Mouse (Mus musculus) megakaryocyte, embryonic 14.5 days (primary cell): Measurements from ENCODE around the gene Plcb4. TPM values are rescaled to one million over a fixed set of nuclear protein-coding genes. Genes with fewer than 3 reads are reported as not detected.

Experiments used
- H3K27me3 ChIP-seq: replicated peaks from 2 replicates; pipeline ENCODE3; 2012; ENCODE audit warnings: inconsistent platforms
- H3K36me3 ChIP-seq: replicated peaks from 2 replicates; pipeline ENCODE3; 2012; ENCODE audit warnings: low read length, inconsistent platforms, mixed read lengths
- H3K4me1 ChIP-seq: 2 replicates; pipeline ENCODE4 v1.6.1; 2012; ENCODE audit warnings: inconsistent platforms
- H3K4me3 ChIP-seq: replicated peaks from 2 replicates; pipeline ENCODE3; 2012; ENCODE audit warnings: moderate library complexity, mild to moderate bottlenecking, inconsistent platforms
- H3K9me3 ChIP-seq: 2 replicates; pipeline ENCODE4 v1.6.1; 2012; ENCODE audit warnings: inconsistent platforms
- FLI1 ChIP-seq: IDR thresholded peaks from 2 replicates; pipeline ENCODE4 v1.6.1; 2012; ENCODE audit warnings: low read length, inconsistent platforms, mixed read lengths
- GATA1 ChIP-seq: IDR thresholded peaks from 3 replicates; pipeline ENCODE4 v1.6.1; 2012; ENCODE audit warnings: mixed read lengths, low read length, inconsistent platforms, borderline replicate concordance
- polyA plus RNA-seq: library from polyadenylated mRNA; stranded (reverse); fragments of >175 nt; gene quantifications from 2 replicates; pipeline ENCODE4 v1.2.3, GENCODE M21; 2012; ENCODE audit warnings: low replicate concordance; ENCODE audit not compliant: insufficient read depth

The Plcb4 gene
- polyA plus RNA-seq, 1 experiment: 5.4 TPM

DNA sequence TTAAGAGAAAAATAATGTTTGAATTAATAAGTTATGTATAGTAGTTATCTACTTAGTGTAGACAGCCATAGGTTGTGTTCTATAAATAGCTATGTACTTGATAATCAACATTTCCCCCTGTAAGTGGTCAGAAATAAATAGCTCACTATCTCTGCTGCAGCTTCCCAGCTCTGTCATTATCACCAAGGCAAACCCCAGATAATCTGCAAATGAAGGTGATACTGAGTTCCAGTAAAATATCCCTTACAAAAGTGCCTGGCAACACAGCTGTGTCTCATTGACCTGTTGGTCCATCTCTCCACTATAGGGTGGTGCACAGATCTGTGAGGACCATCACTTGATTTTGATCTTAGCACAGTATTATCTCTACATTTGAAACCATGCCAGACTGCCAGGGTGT, 179.3 kb downstream of the Plcb4 start:
- no peaks in the 10 kb centered on the region for H3K9me3 ChIP-seq
- H3K4me1 ChIP-seq: peaks cover 42% of the 10 kb centered on the region
- no peak overlapping the region for H3K4me3 ChIP-seq
- no peaks in the 10 kb centered on the region for H3K36me3 ChIP-seq
- H3K27me3 ChIP-seq: no peaks in the 10 kb centered on the region
- TF ChIP-seq GATA1 (no peak), FLI1 (no peak)

DNA sequence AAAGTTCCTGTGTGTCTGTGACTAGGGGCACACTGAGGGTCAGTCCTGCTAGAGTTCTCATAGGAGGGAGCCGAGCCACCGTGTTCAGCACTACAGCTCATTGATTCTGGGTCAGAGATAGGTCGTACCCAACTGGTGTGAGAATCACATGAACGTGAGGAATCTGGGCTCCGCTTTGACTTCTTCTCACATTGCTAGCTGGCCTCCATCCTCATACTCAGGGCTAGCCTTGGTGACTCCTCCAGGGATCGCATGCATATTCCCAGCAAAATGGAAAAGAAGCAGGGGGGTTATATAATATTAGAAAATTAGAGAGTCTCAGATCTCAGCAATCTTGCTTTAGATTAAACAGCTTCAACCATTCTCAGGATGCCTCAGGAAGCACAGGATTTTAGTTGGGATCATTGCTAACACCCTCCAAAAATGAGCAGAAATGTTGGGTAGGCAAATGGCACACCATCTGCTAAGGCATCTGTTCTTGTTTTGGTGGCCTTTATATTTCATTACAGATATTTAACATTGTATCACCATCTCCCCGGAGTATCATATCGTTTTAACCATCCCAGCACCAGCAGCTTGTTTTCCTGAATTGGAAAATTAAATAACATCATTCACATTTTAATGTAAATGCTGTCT, 180.0 kb downstream of the Plcb4 start:
- Histone ChIP-seq H3K4me3 (peak overlapping the region; percentile 23), H3K36me3 (no peaks in the 10 kb centered on the region)
- TF ChIP-seq GATA1: no peak
- TF ChIP-seq FLI1: no peak

DNA sequence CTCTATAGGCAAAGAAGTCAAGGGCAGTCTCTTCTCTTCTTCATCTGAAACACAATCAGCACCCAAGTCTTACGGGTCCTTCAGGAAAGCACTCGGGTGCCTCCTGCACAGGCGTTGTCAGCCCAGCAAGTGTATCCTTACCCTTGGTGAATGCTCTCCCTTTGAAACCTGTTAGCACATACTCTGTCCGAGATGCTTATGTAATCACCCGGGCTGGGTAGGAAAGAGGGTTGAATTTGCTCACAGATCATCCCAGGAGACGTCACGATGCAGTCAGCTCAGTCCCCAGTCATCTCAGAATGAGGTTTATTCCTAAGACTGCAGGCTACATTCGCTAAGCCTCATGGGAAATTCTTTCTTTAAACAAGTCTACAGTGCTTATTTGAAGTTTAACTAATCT, 184.9 kb downstream of the Plcb4 start:
- no peak overlapping the region for H3K4me3 ChIP-seq
- no peak for TF ChIP-seq FLI1
- no peak for TF ChIP-seq GATA1
- no peaks in the 10 kb centered on the region for H3K27me3 ChIP-seq
- H3K9me3 ChIP-seq: no peaks in the 10 kb centered on the region
- no peaks in the 10 kb centered on the region for H3K36me3 ChIP-seq
- H3K4me1 ChIP-seq: peaks cover 20% of the 10 kb centered on the region

More for the DNA sequence above, 180.0 kb downstream of the Plcb4 start:
- Histone ChIP-seq H3K27me3 (no peaks in the 10 kb centered on the region), H3K4me1 (peaks cover 44% of the 10 kb centered on the region), H3K9me3 (no peaks in the 10 kb centered on the region)

DNA sequence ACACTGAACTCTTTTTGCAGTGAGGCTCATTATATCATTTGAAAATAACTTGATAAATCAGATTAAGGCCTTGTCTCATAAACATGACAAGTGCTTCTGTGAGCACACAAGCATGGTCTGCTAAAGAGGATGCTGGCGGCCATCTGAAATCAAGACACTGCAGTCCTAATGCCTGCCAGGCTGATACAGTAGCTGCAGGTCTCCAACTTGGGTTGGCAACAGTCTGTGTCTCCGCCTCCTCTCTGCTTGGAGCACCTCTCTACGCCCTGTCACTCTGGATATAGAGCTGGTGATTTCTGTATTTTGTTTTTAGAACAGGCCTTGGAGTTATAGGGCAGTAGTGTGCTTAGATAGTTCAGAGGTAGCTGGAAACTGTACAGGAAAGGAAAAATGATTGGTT, 188.1 kb downstream of the Plcb4 start:
- Histone ChIP-seq H3K27me3 (no peaks in the 10 kb centered on the region), H3K9me3 (no peaks in the 10 kb centered on the region), H3K36me3 (no peaks in the 10 kb centered on the region), H3K4me1 (peaks cover 16% of the 10 kb centered on the region), H3K4me3 (no peak overlapping the region)
- TF ChIP-seq GATA1: no peak
- no peak for TF ChIP-seq FLI1

DNA sequence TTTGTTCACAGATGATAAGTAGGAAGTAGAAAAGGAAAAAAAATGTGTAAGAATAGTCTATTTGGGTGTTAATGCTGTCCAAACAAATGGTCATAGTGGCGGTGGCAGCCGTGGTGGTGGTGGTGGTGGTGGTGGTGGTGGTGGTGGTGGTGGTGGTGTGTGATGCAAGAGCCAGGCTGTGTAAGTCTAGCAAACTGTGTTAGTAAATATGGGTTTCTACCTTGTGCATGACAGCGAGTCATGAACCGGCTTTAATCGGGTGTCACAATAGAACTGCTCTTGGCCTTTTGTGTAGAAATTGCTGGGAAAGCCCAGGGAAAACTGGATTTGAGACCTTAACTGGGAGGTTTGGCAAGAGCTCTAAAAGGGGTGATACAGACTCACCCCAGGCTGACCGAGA, 188.9 kb downstream of the Plcb4 start:
- TF ChIP-seq FLI1: no peak
- no peak for TF ChIP-seq GATA1
- H3K27me3 ChIP-seq: no peaks in the 10 kb centered on the region
- peaks cover 16% of the 10 kb centered on the region for H3K4me1 ChIP-seq
- peaks cover 6% of the 10 kb centered on the region; the same call in 1 of the 2 replicates for H3K9me3 ChIP-seq
- no peak overlapping the region for H3K4me3 ChIP-seq
- H3K36me3 ChIP-seq: peaks cover 3% of the 10 kb centered on the region

DNA sequence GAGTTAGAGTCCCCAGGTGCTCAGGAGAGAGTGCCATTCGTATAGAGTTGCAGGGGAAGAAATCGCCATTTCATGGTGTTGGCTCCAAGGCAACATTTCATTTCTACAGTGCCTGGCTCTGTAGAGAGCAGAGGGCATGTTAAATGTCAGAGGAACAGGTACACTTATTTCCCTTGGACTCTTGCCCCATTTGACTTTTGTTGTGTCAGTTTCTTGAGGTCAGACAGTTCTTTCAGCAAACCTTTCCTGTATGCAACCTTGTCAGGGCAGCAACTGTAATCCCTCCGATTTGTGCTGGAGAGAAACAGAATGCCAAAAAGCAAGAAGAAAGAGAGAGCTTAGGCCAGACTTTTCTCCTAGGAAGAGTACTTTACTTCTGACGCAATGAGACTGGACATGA, 189.4 kb downstream of the Plcb4 start:
- Histone ChIP-seq H3K4me3 (no peak overlapping the region), H3K36me3 (peaks cover 3% of the 10 kb centered on the region), H3K27me3 (no peaks in the 10 kb centered on the region), H3K9me3 (peaks cover 6% of the 10 kb centered on the region; the same call in 1 of the 2 replicates), H3K4me1 (peaks cover 16% of the 10 kb centered on the region)
- TF ChIP-seq FLI1 (no peak), GATA1 (no peak)

DNA sequence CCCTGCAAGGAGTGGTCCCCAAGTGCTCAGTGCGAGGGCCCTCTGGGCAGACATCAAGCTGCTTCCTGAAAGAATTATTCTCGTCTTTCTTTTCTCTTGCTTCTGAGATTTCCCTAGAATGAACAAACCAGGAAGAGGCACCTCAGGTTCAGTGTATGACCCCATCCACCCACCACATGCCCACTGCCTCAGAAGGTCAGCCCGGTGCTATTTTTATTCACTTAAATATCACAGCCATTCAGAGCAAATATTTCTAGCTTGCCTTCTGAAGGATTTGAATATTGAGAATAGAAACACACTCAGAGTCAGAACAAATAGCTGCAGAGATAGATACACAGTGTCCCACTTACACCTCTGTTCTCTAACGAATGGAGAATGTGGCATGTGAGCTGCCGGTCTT, 193.2 kb downstream of the Plcb4 start:
- no peak for TF ChIP-seq GATA1
- TF ChIP-seq FLI1: no peak
- Histone ChIP-seq H3K36me3 (peaks cover 3% of the 10 kb centered on the region), H3K27me3 (no peaks in the 10 kb centered on the region), H3K4me1 (peaks cover 15% of the 10 kb centered on the region), H3K9me3 (peaks cover 6% of the 10 kb centered on the region; the same call in 1 of the 2 replicates), H3K4me3 (no peak overlapping the region)

DNA sequence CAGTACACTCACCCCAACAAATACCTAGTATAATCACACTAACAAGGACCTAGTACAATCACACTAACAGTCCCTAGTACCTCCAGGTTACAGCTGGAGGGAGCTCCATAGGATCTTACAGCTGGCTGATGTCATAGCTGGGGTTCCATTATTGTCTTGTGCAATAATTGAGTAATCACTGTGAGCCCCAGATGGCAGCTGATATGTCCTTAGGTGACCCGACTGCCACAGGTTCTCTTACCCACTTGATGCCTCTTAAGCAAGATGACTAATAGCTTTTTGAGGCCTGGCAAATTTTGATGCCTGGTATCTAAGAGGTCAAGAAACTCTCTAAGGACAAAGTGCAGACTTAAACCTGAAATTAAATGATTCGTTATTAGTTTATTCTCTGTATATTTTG, 194.3 kb downstream of the Plcb4 start:
- no peak overlapping the region for H3K4me3 ChIP-seq
- no peaks in the 10 kb centered on the region for H3K27me3 ChIP-seq
- H3K9me3 ChIP-seq: peaks cover 6% of the 10 kb centered on the region; the same call in 1 of the 2 replicates
- TF ChIP-seq GATA1 (no peak), FLI1 (no peak)
- H3K4me1 ChIP-seq: peaks cover 15% of the 10 kb centered on the region
- peaks cover 3% of the 10 kb centered on the region for H3K36me3 ChIP-seq

DNA sequence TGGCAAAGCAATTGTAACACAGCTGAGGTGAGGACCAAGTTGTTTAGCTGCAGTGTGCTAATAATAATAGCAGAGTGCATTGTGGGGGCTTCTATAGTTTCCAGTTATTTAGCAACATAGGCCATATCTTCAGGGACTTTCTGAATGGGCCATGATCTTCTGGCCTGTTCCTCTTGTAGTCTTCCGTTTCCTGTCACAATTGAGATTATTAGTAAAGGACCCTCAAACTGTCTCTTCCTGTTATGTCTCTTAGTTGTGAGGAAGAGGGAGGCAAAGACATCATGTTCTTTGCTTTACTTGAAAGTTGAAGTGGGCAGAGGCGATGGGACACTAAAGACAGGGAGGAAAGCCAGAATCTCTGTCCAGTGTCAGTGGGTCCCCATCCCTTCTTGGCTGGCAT, 195.2 kb downstream of the Plcb4 start:
- Histone ChIP-seq H3K27me3 (no peaks in the 10 kb centered on the region), H3K9me3 (peaks cover 6% of the 10 kb centered on the region; the same call in 1 of the 2 replicates), H3K36me3 (peaks cover 3% of the 10 kb centered on the region), H3K4me3 (no peak overlapping the region), H3K4me1 (peaks cover 15% of the 10 kb centered on the region)
- TF ChIP-seq FLI1 (no peak), GATA1 (no peak)

DNA sequence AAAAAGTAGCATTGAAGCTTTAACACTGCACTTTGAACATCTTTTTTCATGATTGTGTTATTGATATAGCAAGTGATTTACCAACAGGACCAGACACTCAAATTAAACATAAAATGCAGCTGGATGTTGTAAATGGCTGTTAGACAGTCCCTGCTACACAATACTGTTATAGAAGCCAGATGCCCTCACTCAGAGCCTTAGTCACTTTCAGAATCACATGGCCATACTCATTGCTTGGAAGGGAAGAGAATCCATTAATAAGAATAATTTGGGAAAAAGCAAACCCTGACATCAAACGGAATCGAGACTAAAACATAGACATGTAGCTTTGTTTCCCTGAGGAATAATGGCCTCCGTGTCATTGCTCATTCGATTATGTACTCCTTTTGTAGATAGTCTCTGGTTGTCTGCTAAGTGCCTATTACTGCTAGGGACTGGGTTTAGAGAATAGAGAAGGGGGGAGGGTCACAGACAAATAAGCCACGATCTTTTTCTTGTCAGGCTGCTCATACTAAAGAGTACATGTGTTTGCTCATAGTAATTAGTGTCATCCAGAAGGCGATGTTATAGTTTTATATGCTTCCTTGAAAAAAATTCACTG, 197.2 kb downstream of the Plcb4 start:
- H3K4me3 ChIP-seq: no peak overlapping the region
- H3K9me3 ChIP-seq: peaks cover 6% of the 10 kb centered on the region; the same call in 1 of the 2 replicates
- TF ChIP-seq GATA1 (no peak), FLI1 (no peak)

More for the DNA sequence above, 197.2 kb downstream of the Plcb4 start:
- Histone ChIP-seq H3K36me3 (peaks cover 3% of the 10 kb centered on the region), H3K4me1 (peaks cover 10% of the 10 kb centered on the region), H3K27me3 (no peaks in the 10 kb centered on the region)
